Mouse (Mus musculus) brain, embryonic 14.5 days (tissue): ENCODE measurements at regions not wholly inside any gene's neighbourhood (a gene's known extent, or its start where the extent isn't known, plus 50 kb on each side); places are given as distances from the start of the nearest gene placed in this dataset.

Experiments
- CTCF ChIP-seq: fragments of 200-500 bp; IDR thresholded peaks from 2 replicates; pipeline ENCODE4 v1.5.1; 2012; ENCODE audit warnings: inconsistent platforms, mild to moderate bottlenecking, moderate library complexity, borderline replicate concordance; ENCODE audit not compliant: insufficient read depth, insufficient read length; ENCODE audit errors: extremely low read depth
- POLR2A ChIP-seq: fragments of 200-500 bp; IDR thresholded peaks from 2 replicates; pipeline ENCODE4 v1.6.1; 2012; ENCODE audit warnings: mild to moderate bottlenecking, inconsistent platforms, borderline replicate concordance; ENCODE audit not compliant: poor library complexity, insufficient read depth, insufficient read length, severe bottlenecking; ENCODE audit errors: extremely low read depth

GRCm38 (mm10) chr16:13054956-13055355, 54.5 kb upstream of the Ercc4 start:
- TF ChIP-seq POLR2A (no peak), CTCF (no peak)
